Mouse (Mus musculus) neural tube, embryonic 11.5 days (tissue): ENCODE measurements around the gene Wdr1. TPM values are rescaled to one million over a fixed set of nuclear protein-coding genes. Genes with fewer than 3 reads are reported as not detected.

ENCODE experiments used
- ATAC-seq: fragments of 200-750 bp; cut with Nextera tagmentation; 2 replicates; pipeline ENCODE4 v1.8.0; 2017; ENCODE audit warnings: moderate number of reproducible peaks, mild to moderate bottlenecking, moderate TSS enrichment, moderate library complexity; ENCODE audit not compliant: insufficient read depth, low FRiP score, low TSS enrichment
- DNase-seq: peaks from one replicate; pipeline ENCODE4 v3.0.0-alpha.2; 2015; ENCODE audit warnings: low spot score
- H3K27ac ChIP-seq: fragments of 300-500 bp; sonication (generic); 2 replicates; pipeline ENCODE4 v1.5.1; 2014; ENCODE audit warnings: low read depth, mild to moderate bottlenecking, low read length
- H3K27me3 ChIP-seq: fragments of 300-500 bp; sonication (generic); 2 replicates; pipeline ENCODE4 v1.6.1; 2014; ENCODE audit warnings: mild to moderate bottlenecking, low read length, mixed read lengths; ENCODE audit not compliant: control insufficient read depth, insufficient read depth
- H3K36me3 ChIP-seq: fragments of 300-500 bp; sonication (generic); 2 replicates; pipeline ENCODE4 v1.6.1; 2014; ENCODE audit warnings: mild to moderate bottlenecking, low read length, moderate library complexity, mixed read lengths; ENCODE audit not compliant: control insufficient read depth, insufficient read depth
- H3K4me1 ChIP-seq: fragments of 300-500 bp; sonication (generic); 2 replicates; pipeline ENCODE4 v1.6.1; 2014; ENCODE audit warnings: low read length, mixed read lengths; ENCODE audit not compliant: control insufficient read depth, insufficient read depth
- H3K4me2 ChIP-seq: fragments of 300-500 bp; sonication (generic); 2 replicates; pipeline ENCODE4 v1.6.1; 2014; ENCODE audit warnings: low read depth, mild to moderate bottlenecking, moderate library complexity
- H3K4me3 ChIP-seq: fragments of 300-500 bp; sonication (generic); 2 replicates; pipeline ENCODE4 v1.5.1; 2014; ENCODE audit warnings: low read depth, low read length
- H3K9ac ChIP-seq: fragments of 300-500 bp; sonication (generic); 2 replicates; pipeline ENCODE4 v1.6.1; 2014; ENCODE audit warnings: mild to moderate bottlenecking, low read length
- H3K9me3 ChIP-seq: fragments of 300-500 bp; sonication (generic); 2 replicates; pipeline ENCODE4 v1.6.1; 2016; ENCODE audit warnings: low read length; ENCODE audit not compliant: control insufficient read depth
- WGBS: fragments of 180-500 bp; shearing (Covaris S2); extraction: QIAGEN DNeasy Blood & Tissue Kit; methylation state at CpG from one replicate; pipeline ENCODE4 v1.1.7; 2014; 5-methylcytosine and 5-hydroxymethylcytosine counted together
- polyA plus RNA-seq: library from polyadenylated mRNA; unstranded; fragments of >200 nt; fragmentation: Nextera tagmentation; extraction: Ambion mirVana; gene quantifications from 2 replicates; pipeline ENCODE4 v1.2.1, GENCODE M21; 2014

Wdr1 gene
- polyA plus RNA-seq, 1 experiment from 2014 or later = 170 TPM

DNA sequence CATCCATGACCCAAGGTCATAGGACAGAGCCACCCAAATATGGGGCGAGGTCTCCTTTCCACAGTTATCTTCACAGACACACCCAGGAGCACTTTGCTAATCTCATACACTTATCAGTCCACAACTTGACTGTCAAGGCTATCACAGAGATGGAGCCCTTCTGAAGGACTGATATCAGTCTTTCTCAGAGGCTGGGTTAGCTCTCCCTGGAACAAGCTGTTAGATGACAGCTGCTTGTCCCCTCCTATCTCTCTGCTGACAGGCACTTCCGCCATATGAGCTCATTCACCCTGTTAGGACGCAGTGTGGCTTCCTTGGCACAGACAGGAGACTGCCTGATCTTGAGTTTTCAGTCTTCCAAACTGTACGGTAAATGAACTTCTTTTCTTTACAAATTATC is 53.5 kb downstream of the Wdr1 start:
- Histone ChIP-seq H3K36me3 (no peaks in the 10 kb centered on the region), H3K27ac (no peak overlapping the region), H3K4me1 (no peaks in the 10 kb centered on the region; the same call in 1 of the 2 replicates), H3K4me3 (no peak overlapping the region), H3K9me3 (no peaks in the 10 kb centered on the region), H3K9ac (no peak overlapping the region), H3K4me2 (no peak overlapping the region), H3K27me3 (no peaks in the 10 kb centered on the region)
- WGBS = 90% methylated on average over 4 of the region's 4 CpGs
- no peak for ATAC-seq
- DNase-seq = no peak

DNA sequence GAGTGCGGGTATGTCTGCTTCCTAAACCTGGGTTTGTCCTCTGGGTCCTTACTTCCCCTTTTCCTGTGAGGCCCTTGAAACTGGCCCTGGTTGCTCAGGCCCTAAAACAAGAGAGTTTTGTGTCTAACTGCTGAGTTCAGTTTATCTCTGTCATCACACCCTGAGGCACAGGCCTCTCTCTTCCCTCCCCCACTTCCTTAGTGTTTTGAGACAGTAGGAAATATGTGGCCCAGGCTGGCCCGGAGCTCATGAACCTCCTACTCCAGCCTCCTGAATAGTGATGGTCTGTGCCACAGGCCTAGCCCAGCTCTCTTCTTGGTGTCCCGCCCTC is 57.6 kb downstream of the Wdr1 start:
- H3K36me3 ChIP-seq = no peaks in the 10 kb centered on the region
- no peaks in the 10 kb centered on the region for H3K9me3 ChIP-seq
- 0 out of 2 replicates have a peak overlapping the region, but pooled peaks have one; percentile 31 for H3K27ac ChIP-seq
- no peak for DNase-seq
- no peak overlapping the region for H3K4me2 ChIP-seq
- ATAC-seq = no peak
- no peaks in the 10 kb centered on the region for H3K27me3 ChIP-seq
- 78% methylated on average over 3 of the region's 3 CpGs for WGBS
- no peak overlapping the region for H3K4me3 ChIP-seq
- H3K9ac ChIP-seq = no peak overlapping the region
- no peaks in the 10 kb centered on the region for H3K4me1 ChIP-seq

DNA sequence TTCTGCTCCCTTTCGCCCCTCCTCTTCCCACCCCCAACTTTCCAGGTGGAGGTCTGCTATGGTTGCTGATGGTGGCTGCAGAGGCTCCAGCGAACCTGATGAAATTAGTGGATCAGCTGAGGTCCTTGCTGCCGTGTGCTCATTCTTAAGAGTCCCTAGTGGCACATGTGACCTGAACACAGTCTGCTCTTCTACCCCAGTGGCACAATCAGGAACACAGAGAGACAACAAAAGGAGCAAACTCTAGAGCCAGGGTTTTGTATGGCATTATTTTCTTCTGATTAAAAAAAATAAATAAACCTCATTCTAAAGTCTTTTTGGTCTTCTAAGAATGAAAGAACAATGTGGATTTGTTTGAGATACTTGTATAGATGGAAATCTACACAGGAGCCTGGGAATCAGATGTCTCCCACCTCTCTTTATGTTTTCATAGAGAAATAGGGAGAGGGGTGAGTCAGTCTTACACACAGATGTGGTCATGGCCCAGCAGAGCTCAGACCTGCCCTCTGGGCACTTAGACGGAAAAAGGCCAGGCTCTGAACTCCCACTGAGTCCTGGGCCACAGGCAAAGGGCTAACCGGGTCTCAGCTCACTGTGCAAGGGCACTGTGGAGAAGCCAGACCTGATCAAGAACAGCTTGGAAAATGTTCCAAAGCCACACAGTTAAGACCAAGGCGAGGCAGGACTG is 58.1 kb downstream of the Wdr1 start:
- no peak for DNase-seq
- no peaks in the 10 kb centered on the region for H3K36me3 ChIP-seq

DNA sequence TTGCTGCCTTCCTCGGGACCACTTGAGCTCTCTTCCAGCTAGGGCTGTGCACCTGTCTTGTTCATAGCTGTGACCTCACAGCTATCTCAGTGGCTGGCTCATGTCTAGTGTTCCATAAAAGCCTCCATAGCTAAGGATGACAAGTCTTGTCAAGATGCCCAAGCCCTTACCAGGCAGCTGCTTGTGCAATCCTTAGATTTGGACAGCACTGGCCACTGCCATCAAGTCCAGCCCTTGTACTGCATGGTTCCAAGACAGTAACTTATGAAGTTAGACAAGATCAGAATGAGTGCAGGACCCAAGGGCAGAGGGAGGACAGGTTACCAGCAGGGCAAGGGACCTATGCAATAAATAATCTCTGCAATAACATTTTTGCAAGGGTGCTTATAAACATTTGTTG is 58.9 kb downstream of the Wdr1 start:
- 93% methylated on average over 1 of the region's 1 CpGs for WGBS
- Histone ChIP-seq H3K9me3 (no peaks in the 10 kb centered on the region), H3K27ac (no peak overlapping the region), H3K4me2 (no peak overlapping the region), H3K4me1 (no peaks in the 10 kb centered on the region), H3K36me3 (no peaks in the 10 kb centered on the region), H3K4me3 (no peak overlapping the region), H3K27me3 (no peaks in the 10 kb centered on the region), H3K9ac (no peak overlapping the region)
- ATAC-seq (no peak), DNase-seq (no peak)

More for the DNA sequence above, 58.1 kb downstream of the Wdr1 start:
- ATAC-seq = no peak
- no peak overlapping the region for H3K9ac ChIP-seq
- no peak overlapping the region for H3K4me2 ChIP-seq
- 0 out of 2 replicates have a peak overlapping the region, but pooled peaks have one; percentile 31 for H3K27ac ChIP-seq
- H3K4me3 ChIP-seq = no peak overlapping the region
- no peaks in the 10 kb centered on the region for H3K27me3 ChIP-seq
- 65% methylated on average over 6 of the region's 6 CpGs for WGBS
- no peaks in the 10 kb centered on the region for H3K4me1 ChIP-seq
- H3K9me3 ChIP-seq = no peaks in the 10 kb centered on the region

DNA sequence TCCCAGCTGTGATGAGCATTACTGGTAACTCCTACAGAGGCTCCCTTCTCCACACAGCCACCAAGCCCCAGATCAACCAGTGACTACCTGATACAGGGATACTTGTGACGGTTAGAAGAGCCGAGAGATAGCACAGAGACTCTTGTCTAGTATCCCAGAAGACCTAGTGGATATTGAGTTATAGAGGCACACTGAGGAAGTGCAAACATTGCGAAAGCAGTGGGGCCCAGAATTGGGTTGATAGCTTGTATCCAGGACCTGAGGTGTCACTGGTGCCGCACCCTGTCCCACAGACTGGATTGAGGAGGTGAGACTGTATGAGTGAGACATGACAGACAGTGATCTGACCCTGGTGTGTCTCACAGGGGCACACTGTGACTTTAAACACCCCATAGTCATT is 60.0 kb downstream of the Wdr1 start, which contains the start of gene Slc2a9:
Gene Slc2a9, minus strand, starts transcription at position 152 of the 400 bp plus-strand sequence.
- H3K27me3 ChIP-seq = no peaks in the 10 kb centered on the region
- no peaks in the 10 kb centered on the region for H3K36me3 ChIP-seq
- no peak for ATAC-seq
- H3K27ac ChIP-seq = no peak within 1 kb of the TSS
- WGBS = 95% methylated on average over 4 of the region's 4 CpGs
- no peaks in the 10 kb centered on the region for H3K4me1 ChIP-seq
- DNase-seq = no peak
- no peak within 1 kb of the TSS for H3K4me2 ChIP-seq
- no peak within 1 kb of the TSS for H3K9ac ChIP-seq
- H3K4me3 ChIP-seq = no peak within 1 kb of the TSS
- no peaks in the 10 kb centered on the region for H3K9me3 ChIP-seq

DNA sequence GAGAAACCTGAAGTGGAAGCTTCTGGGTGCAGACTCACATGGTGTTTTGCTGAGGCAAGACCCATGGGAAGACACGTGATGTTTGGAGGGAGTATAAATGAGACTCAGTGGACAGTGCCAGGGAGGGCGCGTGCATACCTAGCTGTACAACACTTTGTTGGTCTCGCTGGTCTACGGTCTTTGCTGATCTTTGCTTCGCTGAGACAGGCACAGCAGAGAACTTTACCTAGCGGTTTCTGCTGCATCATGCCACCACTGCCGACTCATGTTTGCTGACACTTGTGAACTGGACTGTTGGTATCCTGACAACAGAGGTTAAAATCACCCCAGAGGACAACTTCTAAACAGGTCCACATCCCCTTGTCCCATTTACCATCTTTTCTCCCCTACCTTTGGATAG is 63.0 kb downstream of the Wdr1 start:
- Histone ChIP-seq H3K9ac (no peak overlapping the region), H3K27me3 (no peaks in the 10 kb centered on the region), H3K27ac (no peak overlapping the region), H3K4me3 (no peak overlapping the region), H3K4me2 (no peak overlapping the region), H3K36me3 (no peaks in the 10 kb centered on the region), H3K4me1 (no peaks in the 10 kb centered on the region), H3K9me3 (no peaks in the 10 kb centered on the region)
- ATAC-seq (no peak), DNase-seq (no peak)
- 89% methylated on average over 8 of the region's 8 CpGs for WGBS

DNA sequence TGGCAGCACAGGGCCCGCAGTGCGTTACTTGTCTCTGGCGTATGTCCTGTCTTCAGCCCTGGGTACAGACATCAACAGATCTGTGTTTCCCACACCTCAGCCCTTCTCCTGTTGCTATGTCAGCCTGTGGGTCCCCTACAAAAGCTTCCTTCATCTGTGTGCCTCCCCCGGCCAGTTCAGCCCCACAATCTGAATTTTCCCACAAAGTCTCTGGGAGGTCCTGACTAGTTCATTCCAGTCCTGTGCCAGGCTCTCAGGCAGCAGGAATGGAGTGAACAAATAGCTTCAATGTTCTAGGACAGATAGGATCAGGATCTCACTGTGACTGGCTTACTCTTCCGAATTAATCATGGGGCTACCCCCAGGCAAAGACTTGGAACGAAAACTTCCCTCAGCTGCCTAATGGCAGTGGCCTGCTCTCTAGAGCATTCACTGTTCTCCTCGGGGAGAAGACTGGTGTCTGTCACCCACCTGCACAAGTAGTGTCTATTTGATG is 63.7 kb downstream of the Wdr1 start:
- Histone ChIP-seq H3K4me2 (no peak overlapping the region), H3K4me3 (no peak overlapping the region), H3K9ac (no peak overlapping the region), H3K27me3 (no peaks in the 10 kb centered on the region), H3K36me3 (no peaks in the 10 kb centered on the region), H3K4me1 (no peaks in the 10 kb centered on the region), H3K27ac (no peak overlapping the region), H3K9me3 (no peaks in the 10 kb centered on the region)
- 87% methylated on average over 7 of the region's 7 CpGs for WGBS
- ATAC-seq (no peak), DNase-seq (no peak)

DNA sequence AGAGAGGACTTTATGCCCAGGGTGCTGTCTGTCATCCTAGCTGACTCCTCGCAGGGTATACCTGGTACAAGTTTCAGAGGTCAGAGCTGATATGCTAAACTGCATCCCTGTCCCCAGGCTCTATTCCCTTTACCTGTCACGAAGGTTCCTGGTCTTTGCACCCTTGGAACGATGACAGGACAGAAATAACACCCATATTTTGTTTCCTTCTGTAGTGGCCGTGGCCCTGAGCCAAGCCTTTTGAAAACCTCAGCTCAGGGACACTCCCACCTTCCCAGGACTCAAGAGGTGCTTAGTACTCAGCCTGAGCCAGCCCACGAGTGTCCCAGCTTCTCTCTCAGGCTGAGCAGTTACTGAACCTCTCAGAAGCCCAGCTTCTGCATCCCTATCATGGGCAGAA is 64.5 kb downstream of the Wdr1 start:
- H3K27me3 ChIP-seq = no peaks in the 10 kb centered on the region
- 77% methylated on average over 5 of the region's 5 CpGs for WGBS
- DNase-seq (no peak), ATAC-seq (no peak)
- H3K36me3 ChIP-seq = no peaks in the 10 kb centered on the region
- no peaks in the 10 kb centered on the region for H3K9me3 ChIP-seq
- no peaks in the 10 kb centered on the region for H3K4me1 ChIP-seq
- no peak overlapping the region for H3K9ac ChIP-seq
- no peak overlapping the region for H3K4me3 ChIP-seq
- H3K4me2 ChIP-seq = no peak overlapping the region
- H3K27ac ChIP-seq = no peak overlapping the region

DNA sequence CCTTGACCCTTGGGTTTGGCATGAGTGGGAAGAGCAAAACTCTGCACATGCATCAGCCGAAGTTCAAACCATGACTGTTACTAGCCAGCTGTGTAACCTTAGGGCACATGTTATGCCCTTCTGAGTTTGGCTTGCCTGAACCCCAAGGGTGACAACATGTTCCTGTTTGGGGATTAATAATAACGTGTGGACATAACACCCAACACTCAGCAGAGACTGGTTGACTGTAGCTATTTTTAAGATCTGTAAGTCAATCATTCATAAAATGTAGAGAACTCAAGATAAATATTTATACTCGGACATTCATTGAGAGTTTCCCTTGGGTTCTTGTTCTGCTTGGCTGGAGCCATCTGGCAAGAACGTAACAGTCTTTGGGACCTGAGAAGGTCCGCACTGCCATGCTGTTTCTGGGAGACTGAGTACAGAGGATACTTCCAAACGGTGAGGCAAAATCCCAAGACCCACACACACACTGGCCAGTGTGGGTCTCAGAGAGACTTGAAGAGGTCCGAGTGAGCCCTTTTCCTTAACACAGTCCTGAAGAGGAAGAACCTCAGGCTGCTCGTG is 66.4 kb downstream of the Wdr1 start:
- no peak for ATAC-seq
- 86% methylated on average over 8 of the region's 8 CpGs for WGBS
- Histone ChIP-seq H3K27me3 (no peaks in the 10 kb centered on the region), H3K9ac (no peak overlapping the region), H3K36me3 (no peaks in the 10 kb centered on the region), H3K27ac (no peak overlapping the region), H3K4me2 (no peak overlapping the region), H3K4me1 (no peaks in the 10 kb centered on the region), H3K9me3 (no peaks in the 10 kb centered on the region), H3K4me3 (no peak overlapping the region)
- no peak for DNase-seq
